Mouse (Mus musculus): ENCODE results near the gene Zfp296. TPM values are rescaled to one million over a fixed set of nuclear protein-coding genes. Genes with fewer than 3 reads are reported as not detected.

Zfp296 gene
- polyA plus RNA-seq, 1 experiment from 2014 or later = 0.47 TPM

GRCm38 (mm10) chr7:19623433-19623832 lies 46.3 kb downstream of the Zfp296 start:
- Histone ChIP-seq H3K27me3 (ENCODE audit: control insufficient read depth, insufficient read depth, low read length) (no peaks in the 10 kb centered on the region), H3K27ac (ENCODE audit: low read depth, low read length) (no peak overlapping the region), H3K9ac (ENCODE audit: low read length) (no peak overlapping the region), H3K36me3 (ENCODE audit: control insufficient read depth, insufficient read depth, low read length) (no peaks in the 10 kb centered on the region), H3K9me3 (ENCODE audit: control insufficient read depth, low read length) (no peaks in the 10 kb centered on the region), H3K4me3 (ENCODE audit: low read depth, low read length) (no peak overlapping the region), H3K4me2 (ENCODE audit: low read depth, low read length, severe bottlenecking) (no peak overlapping the region), H3K4me1 (replicated peaks; ENCODE audit: control insufficient read depth, insufficient read depth, low read length) (peaks cover 5% of the 10 kb centered on the region; the same call in 1 of the 2 replicates)
- DNase-seq (ENCODE audit: low spot score) (no peak), ATAC-seq (replicated peaks; ENCODE audit: low FRiP score) (no peak)
- 70% methylated on average over 2 of the region's 2 CpGs for WGBS

DNA sequence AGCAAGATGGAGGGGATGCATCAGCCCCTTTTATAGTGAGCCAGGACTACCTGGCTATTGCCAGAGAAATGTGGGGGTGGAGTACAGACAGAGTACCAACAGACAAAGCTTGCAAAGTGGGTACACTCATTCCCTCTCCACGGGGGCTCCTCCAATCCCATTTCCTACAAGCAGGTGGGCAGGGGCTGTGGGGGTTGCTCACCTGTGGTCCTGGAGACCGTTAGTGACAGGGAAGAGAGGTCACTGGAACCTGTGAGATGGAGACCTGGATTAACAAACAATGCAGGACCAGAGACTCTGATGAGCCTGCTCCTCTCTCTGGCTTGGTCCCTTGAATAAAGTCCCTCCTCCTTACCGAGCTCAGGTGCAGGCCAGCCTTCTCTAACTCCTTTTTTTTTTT lies 50.6 kb downstream of the Zfp296 start:
- Histone ChIP-seq H3K4me3 (ENCODE audit: low read depth, low read length) (no peak overlapping the region), H3K27ac (ENCODE audit: low read depth, low read length) (no peak overlapping the region), H3K4me1 (replicated peaks; ENCODE audit: control insufficient read depth, insufficient read depth, low read length) (no peaks in the 10 kb centered on the region), H3K27me3 (ENCODE audit: control insufficient read depth, insufficient read depth, low read length) (no peaks in the 10 kb centered on the region), H3K36me3 (ENCODE audit: control insufficient read depth, insufficient read depth, low read length) (0 out of 2 replicates have a peak, but pooled peaks cover under 1% of the 10 kb centered on the region), H3K4me2 (ENCODE audit: low read depth, low read length, severe bottlenecking) (peak overlapping the region; percentile 97; the same call in 1 of the 2 replicates), H3K9ac (ENCODE audit: low read length) (no peak overlapping the region), H3K9me3 (ENCODE audit: control insufficient read depth, low read length) (no peaks in the 10 kb centered on the region)
- ATAC-seq (replicated peaks; ENCODE audit: low FRiP score) (no peak), DNase-seq (ENCODE audit: low spot score) (no peak)
- 71% methylated on average over 3 of the region's 3 CpGs for WGBS

DNA sequence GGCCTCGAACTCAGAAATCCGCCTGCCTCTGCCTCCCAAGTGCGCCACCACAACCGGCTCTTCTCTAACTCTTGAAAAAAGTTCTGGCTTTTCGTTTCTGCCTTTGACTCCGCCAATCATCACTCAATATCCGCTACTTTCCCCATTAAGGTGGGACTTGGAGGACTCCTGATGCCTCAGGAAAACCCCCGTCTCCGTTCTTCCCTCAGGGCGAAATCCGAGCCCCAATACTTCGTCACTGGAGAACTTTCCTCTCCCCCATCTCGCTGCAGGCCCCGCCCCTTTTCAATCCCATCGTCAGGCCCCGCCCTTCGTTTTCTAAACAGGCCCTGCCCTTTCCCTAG lies 51.1 kb downstream of the Zfp296 start:
- DNase-seq (ENCODE audit: low spot score) = no peak
- Histone ChIP-seq H3K27me3 (ENCODE audit: control insufficient read depth, insufficient read depth, low read length) (no peaks in the 10 kb centered on the region), H3K36me3 (ENCODE audit: control insufficient read depth, insufficient read depth, low read length) (0 out of 2 replicates have a peak, but pooled peaks cover 2% of the 10 kb centered on the region), H3K4me1 (replicated peaks; ENCODE audit: control insufficient read depth, insufficient read depth, low read length) (no peaks in the 10 kb centered on the region), H3K9ac (ENCODE audit: low read length) (no peak overlapping the region), H3K9me3 (ENCODE audit: control insufficient read depth, low read length) (no peaks in the 10 kb centered on the region), H3K4me3 (ENCODE audit: low read depth, low read length) (peak overlapping the region; percentile 62), H3K27ac (ENCODE audit: low read depth, low read length) (no peak overlapping the region), H3K4me2 (ENCODE audit: low read depth, low read length, severe bottlenecking) (peak overlapping the region; percentile 97; the same call in 1 of the 2 replicates)
- peak; percentile 11; the same call in 1 of the 2 replicates for ATAC-seq (replicated peaks; ENCODE audit: low FRiP score)
- WGBS = 17% methylated on average over 17 of the region's 17 CpGs

GRCm38 (mm10) chr7:19628536-19629360 lies 51.7 kb downstream of the Zfp296 start:
- Histone ChIP-seq H3K27ac (ENCODE audit: low read depth, low read length) (peak overlapping the region; percentile 55; the same call in 1 of the 2 replicates), H3K4me3 (ENCODE audit: low read depth, low read length) (peak overlapping the region; percentile 62), H3K36me3 (ENCODE audit: control insufficient read depth, insufficient read depth, low read length) (peaks cover 2% of the 10 kb centered on the region; the same call in 1 of the 2 replicates), H3K27me3 (ENCODE audit: control insufficient read depth, insufficient read depth, low read length) (no peaks in the 10 kb centered on the region), H3K9me3 (ENCODE audit: control insufficient read depth, low read length) (no peaks in the 10 kb centered on the region), H3K4me1 (replicated peaks; ENCODE audit: control insufficient read depth, insufficient read depth, low read length) (no peaks in the 10 kb centered on the region), H3K9ac (ENCODE audit: low read length) (peak overlapping the region; percentile 24), H3K4me2 (ENCODE audit: low read depth, low read length, severe bottlenecking) (peak overlapping the region; percentile 97)
- peak; percentile 94 for DNase-seq (ENCODE audit: low spot score)
- 2% methylated on average over 56 of the region's 57 CpGs for WGBS
- ATAC-seq (replicated peaks; ENCODE audit: low FRiP score) = peak; percentile 88

DNA sequence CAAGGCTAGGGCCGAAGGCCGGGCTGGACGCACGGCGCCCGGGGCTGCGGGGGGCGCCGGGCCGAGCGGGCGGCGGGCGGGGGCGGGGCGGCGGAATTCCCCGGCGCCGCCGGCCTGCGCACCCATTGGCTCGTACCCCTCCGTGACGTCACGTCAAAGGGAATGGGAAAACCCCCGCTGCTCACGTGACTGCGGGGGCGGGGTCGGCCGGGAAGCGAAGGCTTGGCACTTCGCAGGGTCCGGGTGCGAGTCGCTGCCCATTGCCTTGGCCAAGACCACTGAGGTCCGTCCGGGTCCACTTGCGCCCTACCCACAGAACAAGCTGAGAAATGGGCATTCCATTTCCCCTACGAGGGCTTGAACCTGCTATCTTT lies 52.3 kb downstream of the Zfp296 start, which contains the start of gene Relb:
Gene Relb, minus strand, starts transcription at position 78 of the 374 bp plus-strand sequence.
- Histone ChIP-seq H3K27ac (ENCODE audit: low read depth, low read length) (peak within 1 kb of the TSS; percentile 55; the same call in 1 of the 2 replicates), H3K36me3 (ENCODE audit: control insufficient read depth, insufficient read depth, low read length) (peaks cover 2% of the 10 kb centered on the region; the same call in 1 of the 2 replicates), H3K27me3 (ENCODE audit: control insufficient read depth, insufficient read depth, low read length) (no peaks in the 10 kb centered on the region), H3K9me3 (ENCODE audit: control insufficient read depth, low read length) (no peaks in the 10 kb centered on the region), H3K4me3 (ENCODE audit: low read depth, low read length) (peak within 1 kb of the TSS; percentile 62), H3K4me2 (ENCODE audit: low read depth, low read length, severe bottlenecking) (peak within 1 kb of the TSS; percentile 97), H3K4me1 (replicated peaks; ENCODE audit: control insufficient read depth, insufficient read depth, low read length) (no peaks in the 10 kb centered on the region), H3K9ac (ENCODE audit: low read length) (peak within 1 kb of the TSS; percentile 24)
- WGBS = under 1% methylated on average over 36 of the region's 41 CpGs
- DNase-seq (ENCODE audit: low spot score) = peak; percentile 94
- ATAC-seq (replicated peaks; ENCODE audit: low FRiP score) = peak; percentile 72

Other genes with a start within 250 kb of the Zfp296 start
- 94.4 and 100 TPM in 2 replicates for gene Ercc1, start 232.5 kb upstream of the Zfp296 start, polyA plus RNA-seq (2014; fragmentation: Nextera tagmentation; extraction: Ambion mirVana)
- gene Cd3eap, start 217.8 kb upstream of the Zfp296 start, polyA plus RNA-seq (2014; fragmentation: Nextera tagmentation; extraction: Ambion mirVana) = 23.2 and 24.0 TPM in 2 replicates
- gene Ppp1r13l, start 217.5 kb upstream of the Zfp296 start, polyA plus RNA-seq (2014; fragmentation: Nextera tagmentation; extraction: Ambion mirVana) = 5.8 and 6.4 TPM in 2 replicates
- 18.2 and 25.2 TPM in 2 replicates for gene Ercc2, start 195.3 kb upstream of the Zfp296 start, polyA plus RNA-seq (2014; fragmentation: Nextera tagmentation; extraction: Ambion mirVana)
- 2.0 and 2.8 TPM in 2 replicates for gene Klc3, start 173.2 kb upstream of the Zfp296 start, polyA plus RNA-seq (2014; fragmentation: Nextera tagmentation; extraction: Ambion mirVana)
- not detected in 2 replicates for gene Ckm, start 172.5 kb upstream of the Zfp296 start, polyA plus RNA-seq (2014; fragmentation: Nextera tagmentation; extraction: Ambion mirVana)
- 11.0 and 13.2 TPM in 2 replicates for gene Mark4, start 118.5 kb upstream of the Zfp296 start, polyA plus RNA-seq (2014; fragmentation: Nextera tagmentation; extraction: Ambion mirVana)
- gene Exoc3l2, start 114.0 kb upstream of the Zfp296 start, polyA plus RNA-seq (2014; fragmentation: Nextera tagmentation; extraction: Ambion mirVana) = 1.2 and 1.4 TPM in 2 replicates
- 2.9 and 4.5 TPM in 2 replicates for gene Bloc1s3, start 68.9 kb upstream of the Zfp296 start, polyA plus RNA-seq (2014; fragmentation: Nextera tagmentation; extraction: Ambion mirVana)
- gene Trappc6a, start 68.9 kb upstream of the Zfp296 start, polyA plus RNA-seq (2014; fragmentation: Nextera tagmentation; extraction: Ambion mirVana) = 43.7 and 54.1 TPM in 2 replicates
- 0.11 TPM in 1 of 2 replicates, not detected in the other for gene Nkpd1, start 59.4 kb upstream of the Zfp296 start, polyA plus RNA-seq (2014; fragmentation: Nextera tagmentation; extraction: Ambion mirVana)
- 5.1 and 7.8 TPM in 2 replicates for gene Ppp1r37, start 14.2 kb upstream of the Zfp296 start, polyA plus RNA-seq (2014; fragmentation: Nextera tagmentation; extraction: Ambion mirVana)
- gene Gemin7, start 308 bp downstream of the Zfp296 start, polyA plus RNA-seq (2014; fragmentation: Nextera tagmentation; extraction: Ambion mirVana) = 151 and 156 TPM in 2 replicates
- 59.7 and 64.1 TPM in 2 replicates for gene Clasrp, start 27.2 kb downstream of the Zfp296 start, polyA plus RNA-seq (2014; fragmentation: Nextera tagmentation; extraction: Ambion mirVana)
- 2.9 and 3.7 TPM in 2 replicates for gene Relb, start 52.2 kb downstream of the Zfp296 start, polyA plus RNA-seq (2014; fragmentation: Nextera tagmentation; extraction: Ambion mirVana)
- 89.1 and 92.0 TPM in 2 replicates for gene Clptm1, start 87.7 kb downstream of the Zfp296 start, polyA plus RNA-seq (2014; fragmentation: Nextera tagmentation; extraction: Ambion mirVana)
- not detected in 2 replicates for gene Apoc2, start 100.7 kb downstream of the Zfp296 start, polyA plus RNA-seq (2014; fragmentation: Nextera tagmentation; extraction: Ambion mirVana)
- gene Gm44805, start 104.1 kb downstream of the Zfp296 start, polyA plus RNA-seq (2014; fragmentation: Nextera tagmentation; extraction: Ambion mirVana) = not detected in 2 replicates
- not detected in 2 replicates for gene Apoc4, start 104.2 kb downstream of the Zfp296 start, polyA plus RNA-seq (2014; fragmentation: Nextera tagmentation; extraction: Ambion mirVana)
- gene Apoc1, start 115.4 kb downstream of the Zfp296 start, polyA plus RNA-seq (2014; fragmentation: Nextera tagmentation; extraction: Ambion mirVana) = 1.00 and 2.0 TPM in 2 replicates
- gene Apoe, start 121.9 kb downstream of the Zfp296 start, polyA plus RNA-seq (2014; fragmentation: Nextera tagmentation; extraction: Ambion mirVana) = 125 and 152 TPM in 2 replicates
- 160 and 171 TPM in 2 replicates for gene Tomm40, start 138.2 kb downstream of the Zfp296 start, polyA plus RNA-seq (2014; fragmentation: Nextera tagmentation; extraction: Ambion mirVana)
- 56.0 and 59.2 TPM in 2 replicates for gene Nectin2, start 173.2 kb downstream of the Zfp296 start, polyA plus RNA-seq (2014; fragmentation: Nextera tagmentation; extraction: Ambion mirVana)
- gene Bcam, start 193.7 kb downstream of the Zfp296 start, polyA plus RNA-seq (2014; fragmentation: Nextera tagmentation; extraction: Ambion mirVana) = 17.6 and 21.5 TPM in 2 replicates
- 0.28 and 0.84 TPM in 2 replicates for gene Cblc, start 219.5 kb downstream of the Zfp296 start, polyA plus RNA-seq (2014; fragmentation: Nextera tagmentation; extraction: Ambion mirVana)
- 0.51 and 1.1 TPM in 2 replicates for gene Bcl3, start 245.5 kb downstream of the Zfp296 start, polyA plus RNA-seq (2014; fragmentation: Nextera tagmentation; extraction: Ambion mirVana)